Mouse (Mus musculus): ENCODE measurements at regions not wholly inside any gene's neighbourhood (a gene's known extent, or its start where the extent isn't known, plus 50 kb on each side); places are given as distances from the start of the nearest gene placed in this dataset.

- TF ChIP-seq EP300 (IDR thresholded peaks at IDR 0.05; ENCODE audit: low read depth) (no peak), CTCF (IDR thresholded peaks at IDR 0.05; ENCODE audit: low read depth) (no peak)
- ATAC-seq (ENCODE audit: insufficient read depth, low read depth) (no peak), DNase-seq (ENCODE audit: low spot score) (no peak)
- Histone ChIP-seq H3K27ac (ENCODE audit: low read depth) (no peak overlapping the region), H3K9me3 (replicated peaks; ENCODE audit: control insufficient read depth, low read length) (no peaks in the 10 kb centered on the region), H3K4me1 (ENCODE audit: control insufficient read depth, insufficient read depth) (no peaks in the 10 kb centered on the region), H3K4me3 (ENCODE audit: low read depth, low read length) (no peak overlapping the region), H3K36me3 (replicated peaks; ENCODE audit: control insufficient read depth, insufficient read depth, low read length) (no peaks in the 10 kb centered on the region), H3K9ac (replicated peaks; ENCODE audit: low read depth, low read length) (no peak overlapping the region), H3K27me3 (ENCODE audit: control insufficient read depth, insufficient read depth, low read length) (no peaks in the 10 kb centered on the region), H3K4me2 (ENCODE audit: low read depth, low read length) (no peak overlapping the region)
- 68% methylated on average over 2 of the region's 2 CpGs for WGBS
Observed at GRCm38 (mm10) chr9:102413631-102414030, 59.1 kb upstream of the Ephb1 start.

GRCm38 (mm10) chr9:102410666-102411065, 56.2 kb upstream of the Ephb1 start:
- TF ChIP-seq EP300 (IDR thresholded peaks at IDR 0.05; ENCODE audit: low read depth) = no peak
- TF ChIP-seq CTCF (IDR thresholded peaks at IDR 0.05; ENCODE audit: low read depth) = no peak
- WGBS = 86% methylated on average over 10 of the region's 10 CpGs
- no peaks in the 10 kb centered on the region for H3K36me3 ChIP-seq (replicated peaks; ENCODE audit: control insufficient read depth, insufficient read depth, low read length)
- H3K9me3 ChIP-seq (replicated peaks; ENCODE audit: control insufficient read depth, low read length) = no peaks in the 10 kb centered on the region
- H3K27ac ChIP-seq (ENCODE audit: low read depth) = no peak overlapping the region
- H3K27me3 ChIP-seq (ENCODE audit: control insufficient read depth, insufficient read depth, low read length) = no peaks in the 10 kb centered on the region
- H3K4me3 ChIP-seq (ENCODE audit: low read depth, low read length) = no peak overlapping the region
- H3K4me2 ChIP-seq (ENCODE audit: low read depth, low read length) = no peak overlapping the region
- no peaks in the 10 kb centered on the region for H3K4me1 ChIP-seq (ENCODE audit: control insufficient read depth, insufficient read depth)
- no peak for DNase-seq (ENCODE audit: low spot score)
- H3K9ac ChIP-seq (replicated peaks; ENCODE audit: low read depth, low read length) = no peak overlapping the region
- no peak for ATAC-seq (ENCODE audit: insufficient read depth, low read depth)

GRCm38 (mm10) chr9:102406017-102406416, 51.5 kb upstream of the Ephb1 start:
- H3K9ac ChIP-seq (replicated peaks; ENCODE audit: low read depth, low read length) = no peak overlapping the region
- ATAC-seq (ENCODE audit: insufficient read depth, low read depth) (peak; percentile 54; the same call in 1 of the 2 replicates), DNase-seq (ENCODE audit: low spot score) (no peak)
- H3K4me3 ChIP-seq (ENCODE audit: low read depth, low read length) = no peak overlapping the region
- no peaks in the 10 kb centered on the region for H3K4me1 ChIP-seq (ENCODE audit: control insufficient read depth, insufficient read depth)
- H3K27ac ChIP-seq (ENCODE audit: low read depth) = no peak overlapping the region
- TF ChIP-seq EP300 (IDR thresholded peaks at IDR 0.05; ENCODE audit: low read depth) = no peak
- peaks cover 3% of the 10 kb centered on the region; the same call in 1 of the 2 replicates for H3K27me3 ChIP-seq (ENCODE audit: control insufficient read depth, insufficient read depth, low read length)
- H3K9me3 ChIP-seq (replicated peaks; ENCODE audit: control insufficient read depth, low read length) = no peaks in the 10 kb centered on the region
- no peaks in the 10 kb centered on the region for H3K36me3 ChIP-seq (replicated peaks; ENCODE audit: control insufficient read depth, insufficient read depth, low read length)
- 24% methylated on average over 8 of the region's 8 CpGs for WGBS
- no peak overlapping the region for H3K4me2 ChIP-seq (ENCODE audit: low read depth, low read length)
